Mouse (Mus musculus): Measurements from ENCODE around the gene Zgrf1. TPM values are rescaled to one million over a fixed set of nuclear protein-coding genes. Genes with fewer than 3 reads are reported as not detected.
A peak's percentile ranks its signal among the peaks of the same experiment; 100 is the strongest.

Zgrf1 gene
- polyA plus RNA-seq (2015; fragmentation: Nextera tagmentation; extraction: Ambion mirVana) = 5.4 and 7.5 TPM in 2 replicates

GRCm38 (mm10) chr3:127552973-127553719, at the start of gene Zgrf1, which contains the start of gene Larp7:
Zgrf1 (plus strand) TSS chr3:127553489.
Larp7 (minus strand) TSS chr3:127553349.
- Histone ChIP-seq H3K4me1 (replicated peaks) (peaks cover 15% of the 10 kb centered on the region), H3K27ac (peak within 1 kb of the TSS; percentile 98), H3K9me3 (replicated peaks) (no peaks in the 10 kb centered on the region), H3K36me3 (peaks cover 10% of the 10 kb centered on the region), H3K27me3 (no peaks in the 10 kb centered on the region), H3K4me3 (peak within 1 kb of the TSS; percentile 78), H3K4me2 (peak within 1 kb of the TSS; percentile 73), H3K9ac (peak within 1 kb of the TSS; percentile 77)
- peak; percentile 98 for ATAC-seq (replicated peaks; ENCODE audit: insufficient number of reproducible peaks, insufficient read depth, low FRiP score, low read depth)
- WGBS = under 1% methylated on average over 72 of the region's 73 CpGs

GRCm38 (mm10) chr3:127507878-127508783, 45.2 kb upstream of the Zgrf1 start:
- no peaks in the 10 kb centered on the region for H3K9me3 ChIP-seq (replicated peaks)
- H3K36me3 ChIP-seq = no peaks in the 10 kb centered on the region
- 61% methylated on average over 15 of the region's 15 CpGs for WGBS
- H3K4me3 ChIP-seq = no peak overlapping the region
- no peak overlapping the region for H3K27ac ChIP-seq
- no peak overlapping the region for H3K4me2 ChIP-seq
- ATAC-seq (replicated peaks; ENCODE audit: insufficient number of reproducible peaks, insufficient read depth, low FRiP score, low read depth) = no peak
- no peak overlapping the region for H3K9ac ChIP-seq
- H3K4me1 ChIP-seq (replicated peaks) = no peaks in the 10 kb centered on the region
- H3K27me3 ChIP-seq = no peaks in the 10 kb centered on the region

DNA sequence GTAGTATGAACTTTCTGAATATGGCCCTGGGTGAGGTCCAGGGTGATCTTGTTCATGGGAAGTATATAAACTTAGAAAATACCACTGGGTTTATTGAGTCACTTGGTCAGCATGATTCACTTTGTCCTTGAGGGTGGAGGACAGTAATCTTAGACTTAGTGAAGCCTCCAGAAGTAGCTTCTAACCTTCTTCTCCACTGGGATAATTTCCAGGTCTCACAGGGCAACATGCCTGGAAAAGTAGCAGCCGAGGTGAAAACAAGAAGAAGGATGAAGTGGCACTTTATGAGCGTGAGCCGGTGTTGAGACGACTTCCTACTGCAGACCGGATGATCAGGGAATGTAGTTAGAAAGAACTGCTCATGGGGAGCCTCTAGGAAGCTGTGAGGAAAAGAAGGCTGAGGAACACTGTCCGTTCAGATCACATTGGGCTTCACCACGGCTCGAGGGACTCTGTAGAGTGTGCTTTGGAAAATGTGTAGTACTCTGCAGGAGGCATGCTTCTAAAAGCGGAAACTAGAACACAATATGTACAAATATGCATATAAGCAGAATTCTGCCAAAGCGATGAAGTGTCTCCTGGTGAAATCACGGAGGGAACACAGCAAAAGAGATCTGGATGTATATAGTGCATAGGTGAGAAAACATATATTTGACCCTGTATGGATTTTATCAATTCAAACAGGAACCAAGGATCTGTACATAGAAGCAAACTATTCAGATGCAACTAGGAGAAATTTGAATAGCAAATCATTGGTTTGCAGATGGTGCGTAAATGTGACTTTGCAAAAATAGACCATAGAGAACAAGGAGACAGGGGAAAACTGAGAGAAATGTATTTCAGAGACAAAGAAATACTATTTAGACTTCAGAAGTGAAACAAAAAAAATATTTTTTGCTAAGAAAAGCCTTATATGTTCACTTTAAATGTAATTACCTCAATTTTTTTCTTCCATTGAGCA, 41.2 kb upstream of the Zgrf1 start:
- H3K9me3 ChIP-seq (replicated peaks) = no peaks in the 10 kb centered on the region
- H3K9ac ChIP-seq = no peak overlapping the region
- no peaks in the 10 kb centered on the region for H3K4me1 ChIP-seq (replicated peaks)
- ATAC-seq (replicated peaks; ENCODE audit: insufficient number of reproducible peaks, insufficient read depth, low FRiP score, low read depth) = no peak
- H3K4me3 ChIP-seq = no peak overlapping the region
- H3K36me3 ChIP-seq = no peaks in the 10 kb centered on the region
- H3K27ac ChIP-seq = no peak overlapping the region
- WGBS = 68% methylated on average over 12 of the region's 12 CpGs
- H3K27me3 ChIP-seq = no peaks in the 10 kb centered on the region
- no peak overlapping the region for H3K4me2 ChIP-seq

GRCm38 (mm10) chr3:127512794-127513335, 40.4 kb upstream of the Zgrf1 start:
- no peaks in the 10 kb centered on the region for H3K4me1 ChIP-seq (replicated peaks)
- H3K27ac ChIP-seq = no peak overlapping the region
- H3K36me3 ChIP-seq = no peaks in the 10 kb centered on the region
- no peaks in the 10 kb centered on the region for H3K9me3 ChIP-seq (replicated peaks)
- WGBS = 72% methylated on average over 15 of the region's 15 CpGs
- ATAC-seq (replicated peaks; ENCODE audit: insufficient number of reproducible peaks, insufficient read depth, low FRiP score, low read depth) = no peak
- no peak overlapping the region for H3K9ac ChIP-seq
- no peak overlapping the region for H3K4me3 ChIP-seq
- no peaks in the 10 kb centered on the region for H3K27me3 ChIP-seq
- H3K4me2 ChIP-seq = no peak overlapping the region

DNA sequence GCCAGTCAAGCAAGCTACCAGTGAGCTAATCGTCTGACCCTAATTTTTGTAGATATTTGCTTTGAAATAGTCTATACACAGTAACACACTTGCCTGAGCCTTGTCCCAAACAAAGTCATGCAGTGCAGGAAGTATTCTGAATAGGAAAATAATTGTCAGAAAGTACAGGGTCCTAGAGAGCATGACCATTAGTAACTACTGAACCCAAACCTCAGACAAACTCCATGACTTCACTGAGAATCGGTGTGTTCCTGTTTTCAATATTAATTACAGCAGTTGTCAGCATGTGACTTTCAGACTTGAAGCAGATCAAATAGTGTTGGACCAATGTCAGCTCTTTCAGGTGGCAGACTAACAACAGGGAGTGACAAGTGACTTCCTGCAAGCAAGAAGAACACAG, 39.6 kb upstream of the Zgrf1 start:
- Histone ChIP-seq H3K9ac (no peak overlapping the region), H3K4me3 (no peak overlapping the region), H3K36me3 (no peaks in the 10 kb centered on the region), H3K27ac (no peak overlapping the region), H3K4me1 (replicated peaks) (no peaks in the 10 kb centered on the region), H3K9me3 (replicated peaks) (no peaks in the 10 kb centered on the region), H3K27me3 (no peaks in the 10 kb centered on the region), H3K4me2 (no peak overlapping the region)
- 74% methylated on average over 2 of the region's 2 CpGs for WGBS
- no peak for ATAC-seq (replicated peaks; ENCODE audit: insufficient number of reproducible peaks, insufficient read depth, low FRiP score, low read depth)

- no peak overlapping the region for H3K4me2 ChIP-seq
- H3K36me3 ChIP-seq = no peaks in the 10 kb centered on the region
- no peak overlapping the region for H3K9ac ChIP-seq
- no peak overlapping the region for H3K4me3 ChIP-seq
- WGBS = 85% methylated on average over 1 of the region's 1 CpGs
- H3K4me1 ChIP-seq (replicated peaks) = peaks cover 3% of the 10 kb centered on the region; the same call in 1 of the 2 replicates
- H3K9me3 ChIP-seq (replicated peaks) = no peaks in the 10 kb centered on the region
- H3K27me3 ChIP-seq = no peaks in the 10 kb centered on the region
- H3K27ac ChIP-seq = no peak overlapping the region
- no peak for ATAC-seq (replicated peaks; ENCODE audit: insufficient number of reproducible peaks, insufficient read depth, low FRiP score, low read depth)
Observed at GRCm38 (mm10) chr3:127515251-127515650, 38.0 kb upstream of the Zgrf1 start.

DNA sequence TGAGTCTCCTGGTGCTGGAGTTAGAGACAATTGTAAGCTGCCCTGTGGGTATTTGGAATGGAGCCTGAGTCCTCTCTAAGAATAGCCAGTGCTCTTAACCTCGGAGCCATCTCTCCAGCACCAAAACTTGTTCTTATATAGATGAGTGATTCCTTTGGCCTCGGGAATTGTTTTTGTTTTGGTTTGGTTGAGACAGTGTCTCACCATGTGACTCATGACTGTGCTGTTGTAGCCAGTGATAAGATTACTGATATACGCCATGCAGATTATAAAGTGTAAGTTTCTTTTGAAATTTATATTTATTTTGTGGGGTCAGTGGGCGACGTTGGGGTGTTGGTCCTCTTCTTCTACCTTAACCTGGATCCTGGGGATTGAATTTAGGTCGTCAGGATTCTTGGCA, 33.0 kb upstream of the Zgrf1 start:
- Histone ChIP-seq H3K4me1 (replicated peaks) (peaks cover 15% of the 10 kb centered on the region; the same call in 1 of the 2 replicates), H3K4me2 (no peak overlapping the region), H3K4me3 (no peak overlapping the region), H3K27ac (peak overlapping the region; percentile 80), H3K9me3 (replicated peaks) (no peaks in the 10 kb centered on the region), H3K27me3 (no peaks in the 10 kb centered on the region), H3K36me3 (no peaks in the 10 kb centered on the region), H3K9ac (no peak overlapping the region)
- 62% methylated on average over 6 of the region's 6 CpGs for WGBS
- no peak; the same call in 1 of the 2 replicates for ATAC-seq (replicated peaks; ENCODE audit: insufficient number of reproducible peaks, insufficient read depth, low FRiP score, low read depth)

- peak; percentile 73 for ATAC-seq (replicated peaks; ENCODE audit: insufficient number of reproducible peaks, insufficient read depth, low FRiP score, low read depth)
- Histone ChIP-seq H3K27ac (peak overlapping the region; percentile 80), H3K36me3 (no peaks in the 10 kb centered on the region), H3K4me3 (no peak overlapping the region), H3K27me3 (no peaks in the 10 kb centered on the region), H3K9ac (no peak overlapping the region), H3K4me1 (replicated peaks) (peaks cover 20% of the 10 kb centered on the region), H3K4me2 (no peak overlapping the region), H3K9me3 (replicated peaks) (no peaks in the 10 kb centered on the region)
- WGBS = 28% methylated on average over 10 of the region's 10 CpGs
Observed at GRCm38 (mm10) chr3:127521156-127521555, 32.1 kb upstream of the Zgrf1 start.

DNA sequence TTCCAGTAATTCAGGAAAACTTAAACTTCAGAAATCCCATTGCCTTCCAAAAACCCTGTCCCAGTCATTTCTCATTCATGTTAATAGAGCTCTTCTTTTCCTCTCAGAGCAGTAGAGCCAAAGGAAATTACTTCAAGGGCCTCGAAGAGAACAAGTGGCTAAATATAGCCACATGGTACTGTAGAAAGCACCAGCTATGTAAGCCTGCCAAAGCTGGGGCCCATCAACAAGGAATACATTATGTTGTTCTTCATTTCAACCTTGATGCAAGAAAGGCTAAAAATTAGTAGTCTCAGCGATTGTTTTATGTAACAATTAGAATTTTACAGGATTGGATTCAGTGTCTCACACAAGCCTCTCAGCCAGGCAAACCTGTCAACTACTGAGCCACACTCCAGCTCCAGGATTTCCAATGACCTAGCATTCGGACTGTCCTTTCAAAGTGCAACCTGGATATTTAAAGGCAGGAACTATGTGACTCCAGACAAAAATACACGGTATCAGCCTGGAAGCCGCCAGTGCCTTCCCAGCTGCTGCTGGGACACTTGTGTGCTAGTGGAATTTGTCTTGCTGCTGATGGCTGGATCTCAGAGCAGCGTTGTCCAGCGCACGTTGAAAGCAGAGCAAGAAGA, 28.0 kb upstream of the Zgrf1 start:
- Histone ChIP-seq H3K4me1 (replicated peaks) (peaks cover 20% of the 10 kb centered on the region), H3K9ac (0 out of 2 replicates have a peak overlapping the region, but pooled peaks have one; percentile 4), H3K4me3 (no peak overlapping the region), H3K27ac (peak overlapping the region; percentile 92), H3K27me3 (no peaks in the 10 kb centered on the region), H3K36me3 (no peaks in the 10 kb centered on the region), H3K9me3 (replicated peaks) (no peaks in the 10 kb centered on the region), H3K4me2 (peak overlapping the region; percentile 38)
- peak; percentile 86 for ATAC-seq (replicated peaks; ENCODE audit: insufficient number of reproducible peaks, insufficient read depth, low FRiP score, low read depth)
- WGBS = 38% methylated on average over 8 of the region's 8 CpGs

DNA sequence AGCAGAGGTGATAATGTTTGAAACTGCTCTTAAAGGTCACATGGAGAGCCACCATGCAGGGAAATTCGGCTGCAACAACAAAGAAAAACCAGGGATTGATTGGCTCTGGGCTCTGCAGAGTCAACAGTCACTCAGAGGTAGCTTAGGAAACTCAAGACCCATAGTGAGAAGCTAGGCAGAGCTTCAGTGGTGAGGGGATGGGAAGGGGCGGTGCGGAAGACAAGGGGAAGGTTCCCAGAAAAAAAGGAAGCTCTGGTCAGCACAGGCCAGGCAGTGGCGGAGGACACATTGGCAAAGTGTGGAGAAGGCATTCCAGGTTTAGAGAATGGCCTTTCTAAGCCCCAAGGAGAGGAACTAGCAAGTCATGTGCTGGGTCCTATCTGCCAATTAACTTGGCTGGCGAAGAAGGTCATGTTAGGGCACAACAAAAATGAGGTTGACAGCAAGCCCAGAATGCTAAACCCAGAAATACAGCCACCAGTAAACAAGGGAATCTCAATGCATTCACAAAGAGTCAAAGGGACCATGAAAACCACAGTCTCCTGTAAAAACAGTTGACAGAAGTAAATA, 25.7 kb upstream of the Zgrf1 start:
- Histone ChIP-seq H3K36me3 (no peaks in the 10 kb centered on the region), H3K4me3 (no peak overlapping the region), H3K27me3 (no peaks in the 10 kb centered on the region), H3K4me1 (replicated peaks) (peaks cover 12% of the 10 kb centered on the region), H3K4me2 (no peak overlapping the region), H3K27ac (peak overlapping the region; percentile 66; the same call in 1 of the 2 replicates), H3K9ac (no peak overlapping the region), H3K9me3 (replicated peaks) (no peaks in the 10 kb centered on the region)
- no peak for ATAC-seq (replicated peaks; ENCODE audit: insufficient number of reproducible peaks, insufficient read depth, low FRiP score, low read depth)
- 65% methylated on average over 5 of the region's 5 CpGs for WGBS

Data from heart, embryonic 15.5 days (tissue).